Mouse (Mus musculus) liver, postnatal 0 days (tissue): ENCODE measurements around the gene Lmbr1.

Source experiments
- CTCF ChIP-seq: sonication (generic); IDR thresholded peaks from 2 replicates; pipeline ENCODE4 v1.5.1; 2016; ENCODE audit warnings: antibody characterized with exemption, low read depth
- EP300 ChIP-seq: IDR thresholded peaks from 2 replicates; pipeline ENCODE4 v1.6.1; 2016; ENCODE audit warnings: antibody characterized with exemption, low read depth, mild to moderate bottlenecking

- TF ChIP-seq CTCF (peak; percentile 88), EP300 (no peak)
These were observed 85.0 kb downstream of the Lmbr1 start for GRCm38 (mm10) chr5:29293194-29293593.
